Mouse (Mus musculus) gastrocnemius, adult 8-10 months (tissue): Measurements from ENCODE around the gene Clip2. TPM values are rescaled to one million over a fixed set of nuclear protein-coding genes. Genes with fewer than 3 reads are reported as not detected.
"Not testable (repeated sequence)": the region's sequence is repeated elsewhere in the genome, so short reads cannot be mapped to it uniquely, and the experiment has no call there.

Source experiments
- DNase-seq, 2 experiments: peaks; one replicate each; pipeline ENCODE4 v3.0.0; 2022; ENCODE audit warnings: low spot score in 2 of 2
- total RNA-seq, 4 experiments: library from RNA; stranded (reverse); gene quantifications; 2 replicates each; pipeline ENCODE4 v1.2.4; 2022

The Clip2 gene
- total RNA-seq, 4 experiments from 2014 or later, result 1.4 to 2.1 (median 1.9) TPM

- DNase-seq, result no peak
Observed at GRCm38 (mm10) chr5:134462731-134463130, 89.5 kb downstream of the Clip2 start.

GRCm38 (mm10) chr5:134462316-134462715, 89.9 kb downstream of the Clip2 start:
- no peak for DNase-seq

GRCm38 (mm10) chr5:134460546-134460945, 91.7 kb downstream of the Clip2 start:
- DNase-seq, result no peak

- DNase-seq, result no peak
Observed at GRCm38 (mm10) chr5:134459096-134459495, 93.1 kb downstream of the Clip2 start.

GRCm38 (mm10) chr5:134458416-134458815, 93.8 kb downstream of the Clip2 start:
- DNase-seq, result no peak

- DNase-seq, result no peak
Observed at GRCm38 (mm10) chr5:134457371-134457770, 94.9 kb downstream of the Clip2 start.

GRCm38 (mm10) chr5:134456503-134456962, 95.7 kb downstream of the Clip2 start, which contains the start of gene Gtf2ird1:
TSS of gene Gtf2ird1 (minus strand) at chr5:134456716.
- peak; percentile 67 to 74 for DNase-seq

- DNase-seq, result no peak
Observed at GRCm38 (mm10) chr5:134455914-134456423, 96.3 kb downstream of the Clip2 start.

- DNase-seq, result no peak
Observed at GRCm38 (mm10) chr5:134455186-134455895, 96.9 kb downstream of the Clip2 start.

GRCm38 (mm10) chr5:134454421-134454820, 97.8 kb downstream of the Clip2 start:
- no peak for DNase-seq

GRCm38 (mm10) chr5:134453577-134453976, 98.7 kb downstream of the Clip2 start:
- DNase-seq, result no peak

- DNase-seq, result not testable (repeated sequence)
Observed at GRCm38 (mm10) chr5:134446755-134447154, 105.5 kb downstream of the Clip2 start.

GRCm38 (mm10) chr5:134445895-134446294, 106.3 kb downstream of the Clip2 start:
- DNase-seq, result no peak

- DNase-seq, result no peak
Observed at GRCm38 (mm10) chr5:134445208-134445831, 106.9 kb downstream of the Clip2 start.

GRCm38 (mm10) chr5:134444473-134444872, 107.8 kb downstream of the Clip2 start:
- DNase-seq, result no peak

- DNase-seq, result no peak
Observed at GRCm38 (mm10) chr5:134442066-134442465, 110.2 kb downstream of the Clip2 start.

- no peak for DNase-seq
Observed at GRCm38 (mm10) chr5:134441105-134441504, 111.1 kb downstream of the Clip2 start.

- peak in 1 of 2 experiments; percentile 29 for DNase-seq
Observed at GRCm38 (mm10) chr5:134440098-134440497, 112.1 kb downstream of the Clip2 start.

GRCm38 (mm10) chr5:134439481-134439880, 112.8 kb downstream of the Clip2 start:
- no peak for DNase-seq
